Mouse (Mus musculus): ENCODE results near the gene Ndufa13. TPM values are rescaled to one million over a fixed set of nuclear protein-coding genes. Genes with fewer than 3 reads are reported as not detected.
"Not testable (repeated sequence)": the region's sequence is repeated elsewhere in the genome, so short reads cannot be mapped to it uniquely, and the experiment has no call there.

The Ndufa13 gene
- 122 and 131 TPM in 2 replicates for polyA plus RNA-seq (2012; rRNA removed)

DNA sequence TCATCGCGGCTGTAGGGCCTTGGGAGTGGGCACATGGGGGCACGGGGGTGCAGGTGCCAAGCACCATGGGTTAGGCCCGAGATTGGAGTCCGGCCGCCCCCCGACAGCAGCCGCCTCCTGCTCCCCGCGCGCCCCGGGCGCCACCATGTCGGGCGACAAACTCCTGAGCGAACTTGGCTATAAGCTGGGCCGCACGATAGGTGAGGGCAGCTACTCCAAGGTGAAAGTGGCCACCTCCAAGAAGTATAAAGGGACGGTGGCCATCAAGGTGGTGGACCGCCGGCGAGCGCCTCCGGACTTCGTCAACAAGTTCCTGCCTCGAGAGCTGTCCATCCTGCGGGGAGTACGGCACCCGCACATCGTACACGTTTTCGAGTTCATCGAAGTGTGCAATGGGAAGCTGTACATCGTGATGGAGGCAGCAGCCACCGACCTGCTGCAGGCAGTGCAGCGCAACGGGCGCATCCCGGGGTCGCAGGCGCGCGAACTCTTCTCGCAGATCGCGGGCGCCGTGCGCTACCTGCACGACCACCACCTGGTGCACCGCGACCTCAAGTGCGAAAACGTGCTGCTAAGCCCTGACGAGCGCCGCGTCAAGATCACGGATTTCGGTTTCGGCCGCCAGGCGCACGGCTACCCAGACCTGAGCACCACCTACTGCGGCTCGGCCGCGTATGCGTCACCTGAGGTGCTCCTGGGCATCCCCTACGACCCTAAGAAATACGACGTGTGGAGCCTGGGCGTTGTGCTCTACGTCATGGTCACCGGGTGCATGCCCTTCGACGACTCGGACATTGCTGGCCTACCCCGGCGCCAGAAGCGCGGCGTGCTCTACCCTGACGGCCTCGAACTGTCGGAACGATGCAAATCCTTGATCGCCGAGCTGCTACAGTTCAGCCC, at the start of gene Ndufa13, which contains the start of the genes Tssk6 and Yjefn3:
Ndufa13 (minus strand) TSS at position 396 of the 900 bp plus-strand sequence.
Tssk6 (plus strand) TSS at position 22 of the 900 bp plus-strand sequence.
Yjefn3 (minus strand) TSS at position 550 of the 900 bp plus-strand sequence.
- H3K36me3 ChIP-seq (ENCODE audit: control insufficient read depth, insufficient read depth, low read length): no peaks in the 10 kb centered on the region
- peak within 1 kb of the TSS; percentile 97 for H3K27ac ChIP-seq (ENCODE audit: control insufficient read depth, insufficient read depth, low read depth, low read length)
- H3K4me1 ChIP-seq (ENCODE audit: control insufficient read depth, insufficient read depth, low read length): peaks cover 24% of the 10 kb centered on the region
- H3K4me3 ChIP-seq (ENCODE audit: control insufficient read depth, low read depth, low read length): peak within 1 kb of the TSS; percentile 99
- no peaks in the 10 kb centered on the region for H3K27me3 ChIP-seq (ENCODE audit: control insufficient read depth, insufficient read depth, low read length)
- TF ChIP-seq CTCF (IDR thresholded peaks at IDR 0.05; ENCODE audit: control insufficient read depth, insufficient read depth, insufficient replicate concordance, low read depth, low read length) (no peak), POLR2A (IDR thresholded peaks at IDR 0.05; ENCODE audit: control insufficient read depth, low read depth, low read length) (peak; percentile 50)

DNA sequence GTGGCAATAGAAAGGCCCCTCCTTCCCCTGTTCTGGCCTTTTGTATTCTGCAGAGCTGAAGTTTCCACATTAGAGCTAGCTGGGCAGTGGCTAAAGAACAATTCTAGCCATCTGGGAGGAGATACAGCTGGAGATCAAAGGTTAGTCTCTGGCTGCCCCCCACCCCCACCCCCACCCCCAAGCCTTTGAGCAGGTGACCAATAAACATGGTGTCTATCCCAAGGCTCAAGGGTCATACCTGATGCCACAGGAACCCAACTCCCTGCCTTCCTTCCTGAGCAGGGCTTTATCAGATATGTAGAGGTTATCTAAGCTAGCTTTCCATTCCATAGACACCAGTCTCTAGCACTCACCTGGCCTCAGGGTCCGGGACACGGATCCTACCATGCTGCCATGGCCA, 47.9 kb upstream of the Ndufa13 start:
- no peak for TF ChIP-seq POLR2A (IDR thresholded peaks at IDR 0.05; ENCODE audit: control insufficient read depth, low read depth, low read length)
- TF ChIP-seq CTCF (IDR thresholded peaks at IDR 0.05; ENCODE audit: control insufficient read depth, insufficient read depth, insufficient replicate concordance, low read depth, low read length): no peak
- H3K36me3 ChIP-seq (ENCODE audit: control insufficient read depth, insufficient read depth, low read length): peaks cover 1% of the 10 kb centered on the region

DNA sequence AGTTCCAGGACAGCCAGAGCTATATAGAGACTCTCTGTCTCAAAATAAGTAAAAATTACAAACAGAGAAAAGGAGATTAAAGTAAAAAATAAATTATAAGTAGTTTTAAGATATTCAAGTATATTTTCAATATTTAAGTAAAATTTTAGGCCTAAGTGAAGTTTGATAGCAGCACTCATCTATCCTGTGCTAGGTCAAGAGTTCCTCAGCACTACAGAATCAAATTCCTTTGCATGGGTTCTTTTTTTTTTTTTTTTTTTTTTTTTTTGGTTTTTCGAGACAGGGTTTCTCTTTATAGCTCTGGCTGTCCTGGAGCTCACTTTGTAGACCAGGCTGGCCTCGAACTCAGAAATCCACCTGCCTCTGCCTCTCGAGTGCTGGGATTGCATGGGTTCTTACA, 40.1 kb upstream of the Ndufa13 start:
- not testable (repeated sequence) for H3K36me3 ChIP-seq (ENCODE audit: control insufficient read depth, insufficient read depth, low read length); H3K27me3 ChIP-seq (ENCODE audit: control insufficient read depth, insufficient read depth, low read length); H3K4me3 ChIP-seq (ENCODE audit: control insufficient read depth, low read depth, low read length); H3K4me1 ChIP-seq (ENCODE audit: control insufficient read depth, insufficient read depth, low read length); H3K27ac ChIP-seq (ENCODE audit: control insufficient read depth, insufficient read depth, low read depth, low read length)

More for the DNA sequence above, 47.9 kb upstream of the Ndufa13 start:
- H3K4me1 ChIP-seq (ENCODE audit: control insufficient read depth, insufficient read depth, low read length): peaks cover 3% of the 10 kb centered on the region
- no peak overlapping the region for H3K27ac ChIP-seq (ENCODE audit: control insufficient read depth, insufficient read depth, low read depth, low read length)
- H3K27me3 ChIP-seq (ENCODE audit: control insufficient read depth, insufficient read depth, low read length): no peaks in the 10 kb centered on the region
- no peak overlapping the region; the same call in 1 of the 2 replicates for H3K4me3 ChIP-seq (ENCODE audit: control insufficient read depth, low read depth, low read length)

DNA sequence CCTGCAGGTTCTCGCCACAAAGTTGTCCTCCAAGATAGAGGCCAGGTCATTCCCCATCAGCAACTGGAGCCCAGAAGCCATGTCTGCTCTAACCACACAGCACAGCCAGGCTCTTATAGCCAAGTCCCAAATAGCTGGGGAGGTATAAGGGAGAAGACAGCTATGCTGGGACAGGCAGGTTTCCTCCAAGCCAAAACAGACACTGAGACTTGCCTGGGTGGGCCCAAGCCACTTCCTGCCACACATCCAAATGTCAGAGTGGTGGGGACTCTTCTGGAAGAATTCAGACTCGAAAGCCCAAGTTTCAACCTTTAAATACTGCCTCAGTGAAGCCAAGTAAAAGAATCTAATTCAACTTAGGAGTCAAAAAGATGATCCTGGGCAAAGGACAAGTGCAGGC, 38.0 kb upstream of the Ndufa13 start:
- Histone ChIP-seq H3K4me1 (ENCODE audit: control insufficient read depth, insufficient read depth, low read length) (peaks cover 12% of the 10 kb centered on the region), H3K27ac (ENCODE audit: control insufficient read depth, insufficient read depth, low read depth, low read length) (no peak overlapping the region), H3K27me3 (ENCODE audit: control insufficient read depth, insufficient read depth, low read length) (no peaks in the 10 kb centered on the region), H3K36me3 (ENCODE audit: control insufficient read depth, insufficient read depth, low read length) (no peaks in the 10 kb centered on the region), H3K4me3 (ENCODE audit: control insufficient read depth, low read depth, low read length) (no peak overlapping the region)
- TF ChIP-seq CTCF (IDR thresholded peaks at IDR 0.05; ENCODE audit: control insufficient read depth, insufficient read depth, insufficient replicate concordance, low read depth, low read length) (no peak), POLR2A (IDR thresholded peaks at IDR 0.05; ENCODE audit: control insufficient read depth, low read depth, low read length) (no peak)

DNA sequence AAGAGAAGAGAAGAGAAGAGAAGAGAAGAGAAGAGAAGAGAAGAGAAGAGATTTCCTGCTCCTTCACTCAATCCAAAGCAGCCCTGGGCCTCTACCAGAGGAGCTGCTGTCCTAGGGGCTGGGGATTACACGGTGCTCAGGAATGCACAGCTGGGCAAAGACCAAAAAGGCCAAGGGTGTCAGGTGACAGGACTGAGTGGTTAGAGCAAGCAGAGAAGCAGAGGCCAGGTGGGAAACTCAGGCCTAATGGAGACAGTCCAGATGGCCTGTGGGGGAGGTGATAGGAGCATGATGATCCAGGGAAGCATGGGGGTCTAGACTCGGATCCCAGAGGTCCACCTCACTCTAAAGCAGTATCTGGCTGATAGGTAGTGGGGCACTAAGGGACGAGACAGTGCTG, 37.3 kb upstream of the Ndufa13 start:
- Histone ChIP-seq H3K36me3 (ENCODE audit: control insufficient read depth, insufficient read depth, low read length) (no peaks in the 10 kb centered on the region; the same call in 1 of the 2 replicates), H3K27me3 (ENCODE audit: control insufficient read depth, insufficient read depth, low read length) (no peaks in the 10 kb centered on the region), H3K4me1 (ENCODE audit: control insufficient read depth, insufficient read depth, low read length) (peaks cover 15% of the 10 kb centered on the region), H3K27ac (ENCODE audit: control insufficient read depth, insufficient read depth, low read depth, low read length) (no peak overlapping the region), H3K4me3 (ENCODE audit: control insufficient read depth, low read depth, low read length) (no peak overlapping the region)
- TF ChIP-seq POLR2A (IDR thresholded peaks at IDR 0.05; ENCODE audit: control insufficient read depth, low read depth, low read length) (no peak), CTCF (IDR thresholded peaks at IDR 0.05; ENCODE audit: control insufficient read depth, insufficient read depth, insufficient replicate concordance, low read depth, low read length) (no peak)

DNA sequence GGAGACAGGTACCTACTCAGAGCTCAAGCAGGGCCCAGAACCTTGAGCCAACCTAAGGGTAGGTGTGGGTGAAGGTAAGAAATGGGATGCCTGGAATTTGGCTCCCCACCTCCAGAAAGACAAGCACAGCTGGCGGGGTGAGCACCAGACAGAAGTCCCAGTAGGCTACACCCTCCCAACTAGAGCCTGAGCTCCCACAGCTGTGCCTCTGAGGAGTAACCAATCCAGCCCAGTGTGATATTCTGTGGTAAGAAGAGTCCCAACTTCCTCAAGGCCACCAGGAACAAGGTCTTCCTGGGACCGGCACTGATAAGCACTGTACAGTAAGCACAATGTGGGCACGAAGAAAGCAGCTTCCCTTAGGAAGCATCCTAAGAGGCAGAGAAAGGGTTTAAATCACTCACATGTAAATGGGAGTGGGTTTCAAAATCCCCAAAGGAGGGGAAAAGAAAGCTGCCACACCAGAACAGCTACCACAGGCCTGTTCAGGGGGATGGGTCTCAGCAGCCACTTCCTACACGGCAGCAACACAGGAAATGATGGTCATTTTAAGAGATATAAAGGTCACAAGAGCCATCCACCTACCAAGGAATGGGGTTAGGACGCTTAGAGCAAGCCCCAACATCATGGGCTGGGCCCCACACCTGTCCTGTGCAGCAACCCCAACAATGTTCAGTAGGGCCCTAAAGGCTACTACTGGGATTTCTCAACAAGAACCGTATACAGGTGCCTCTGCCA, 36.1 kb upstream of the Ndufa13 start:
- peak overlapping the region; percentile 67 for H3K27ac ChIP-seq (ENCODE audit: control insufficient read depth, insufficient read depth, low read depth, low read length)
- H3K4me3 ChIP-seq (ENCODE audit: control insufficient read depth, low read depth, low read length): no peak overlapping the region
- H3K27me3 ChIP-seq (ENCODE audit: control insufficient read depth, insufficient read depth, low read length): no peaks in the 10 kb centered on the region
- peaks cover 17% of the 10 kb centered on the region for H3K4me1 ChIP-seq (ENCODE audit: control insufficient read depth, insufficient read depth, low read length)
- no peaks in the 10 kb centered on the region; the same call in 1 of the 2 replicates for H3K36me3 ChIP-seq (ENCODE audit: control insufficient read depth, insufficient read depth, low read length)
- no peak for TF ChIP-seq POLR2A (IDR thresholded peaks at IDR 0.05; ENCODE audit: control insufficient read depth, low read depth, low read length)
- TF ChIP-seq CTCF (IDR thresholded peaks at IDR 0.05; ENCODE audit: control insufficient read depth, insufficient read depth, insufficient replicate concordance, low read depth, low read length): no peak

DNA sequence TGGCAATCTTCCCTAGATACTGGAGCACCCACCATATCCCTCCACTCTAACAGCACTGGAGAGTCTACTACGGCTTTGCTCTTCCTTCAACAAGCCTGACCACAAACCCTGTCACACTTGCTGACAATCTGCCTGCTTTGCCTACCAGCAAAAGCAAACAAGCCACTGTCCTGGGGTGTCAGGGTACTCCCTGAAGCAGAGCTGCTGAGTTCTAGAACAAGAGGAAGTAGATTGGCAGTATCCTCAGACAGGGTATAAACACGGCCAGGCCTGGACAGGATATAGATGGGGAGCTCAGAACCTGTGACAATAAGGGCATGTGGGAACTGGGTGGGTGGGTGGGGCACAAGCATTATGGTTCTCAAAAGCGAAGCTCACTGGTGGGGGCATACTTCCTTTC, 35.1 kb upstream of the Ndufa13 start:
- TF ChIP-seq CTCF (IDR thresholded peaks at IDR 0.05; ENCODE audit: control insufficient read depth, insufficient read depth, insufficient replicate concordance, low read depth, low read length) (no peak), POLR2A (IDR thresholded peaks at IDR 0.05; ENCODE audit: control insufficient read depth, low read depth, low read length) (no peak)
- no peaks in the 10 kb centered on the region for H3K27me3 ChIP-seq (ENCODE audit: control insufficient read depth, insufficient read depth, low read length)
- H3K4me3 ChIP-seq (ENCODE audit: control insufficient read depth, low read depth, low read length): no peak overlapping the region
- H3K36me3 ChIP-seq (ENCODE audit: control insufficient read depth, insufficient read depth, low read length): no peaks in the 10 kb centered on the region; the same call in 1 of the 2 replicates
- H3K27ac ChIP-seq (ENCODE audit: control insufficient read depth, insufficient read depth, low read depth, low read length): no peak overlapping the region; the same call in 1 of the 2 replicates
- peaks cover 17% of the 10 kb centered on the region for H3K4me1 ChIP-seq (ENCODE audit: control insufficient read depth, insufficient read depth, low read length)
